22 mouse cellular contexts compared by ENCODE assay signal in genomic region chr2:163130837-163131236, GRCm38 (mm10). TPM values are rescaled to one million over a fixed set of nuclear protein-coding genes. Genes with fewer than 3 reads are reported as not detected.
"Had no signal": no experiment of that assay in that cellular context is flagged by ENCODE, and none has a peak within 500 bp of the region (broad histone marks: within the 10 kb centered on the region; RNA-seq: fewer than 3 reads in every experiment).

No protein-coding gene starts in this region.

- DNase-seq: lung, adult 18-20 months; lung, embryonic 14.5 days; lung, postnatal 10 days; lung, postnatal 4 days; midbrain, embryonic 14.5 days; right cerebral cortex, postnatal 14 days; thymus, adult 18-20 months; thymus, postnatal 14 days; thymus, postnatal 36 days had no signal

- H3K27ac ChIP-seq: midbrain, embryonic 10.5 days; midbrain, embryonic 12.5 days; neural tube, embryonic 12.5 days had no signal

- H3K4me3 ChIP-seq: midbrain, embryonic 10.5 days; midbrain, embryonic 12.5 days; myocyte; neural tube, embryonic 12.5 days had no signal

- ATAC-seq: midbrain, embryonic 16.5 days had no signal

RNA-seq across cellular contexts. Expression of gene Gtsf1l, which starts 43.2 kb away (rescaled TPM):
- total RNA-seq: megakaryocyte, adult 5-6 weeks; megakaryocyte-erythroid progenitor cell, adult 5-6 weeks; neutrophil, adult 5-6 weeks had no signal
- polyA plus RNA-seq: lung, embryonic 14.5 days; midbrain, embryonic 10.5 days; midbrain, embryonic 12.5 days; midbrain, embryonic 14.5 days; midbrain, embryonic 16.5 days; myocyte; neural tube, embryonic 12.5 days; neural tube, embryonic 14.5 days; spleen, adult 2 months; stomach, embryonic 14.5 days; stomach, embryonic 16.5 days; thymus, postnatal 0 days had no signal
